ENCODE assay signal across 9 mouse cellular contexts in genomic region chr11:113863408-113863807, GRCm38 (mm10).
DNase-seq lines count a peak whose midpoint lies in the region; TF ChIP-seq lines count a peak whose summit lies in the region.
"Had no signal": no experiment of that assay in that cellular context is flagged by ENCODE, and none has a peak within 500 bp of the region (broad histone marks: within the 10 kb centered on the region; RNA-seq: fewer than 3 reads in every experiment).

No protein-coding gene starts in this region.

- H3K9me3 ChIP-seq in embryonic facial prominence, embryonic 10.5 days, result no peaks in the 10 kb centered on the region
- H3K9me3 ChIP-seq: neural tube, embryonic 12.5 days had no signal

- no peak overlapping the region for H3K27ac ChIP-seq in heart, adult 2 months
- no peak overlapping the region for H3K27ac ChIP-seq in embryonic facial prominence, embryonic 10.5 days (replicated peaks)
- H3K27ac ChIP-seq in spleen, adult 2 months (ENCODE audit: insufficient read depth, low read length), result no peak overlapping the region
- H3K27ac ChIP-seq: neural tube, embryonic 12.5 days had no signal

- no peaks in the 10 kb centered on the region for H3K4me1 ChIP-seq in heart, adult 2 months (ENCODE audit: control insufficient read depth, insufficient read depth, low read length)
- peaks cover 6% of the 10 kb centered on the region for H3K4me1 ChIP-seq in embryonic facial prominence, embryonic 10.5 days
- no peaks in the 10 kb centered on the region for H3K4me1 ChIP-seq in spleen, adult 2 months (ENCODE audit: control insufficient read depth, insufficient read depth, insufficient read length)

- H3K36me3 ChIP-seq in heart, adult 2 months (ENCODE audit: control insufficient read depth, insufficient read depth, low read length), result no peaks in the 10 kb centered on the region
- no peaks in the 10 kb centered on the region; the same call in 1 of the 2 replicates for H3K36me3 ChIP-seq in embryonic facial prominence, embryonic 10.5 days (replicated peaks)
- H3K36me3 ChIP-seq in spleen, adult 2 months (ENCODE audit: control insufficient read depth, insufficient read depth, low read length), result no peaks in the 10 kb centered on the region

- WGBS in heart, adult 2 months, result 68% methylated on average over 5 of the region's 5 CpGs
- 73% methylated on average over 5 of the region's 5 CpGs for WGBS in embryonic facial prominence, embryonic 10.5 days
- 68% methylated on average over 5 of the region's 5 CpGs for WGBS in spleen, adult 2 months

- no peak overlapping the region for H3K9ac ChIP-seq in heart, adult 2 months (ENCODE audit: low read depth, low read length)
- H3K9ac ChIP-seq: neural tube, embryonic 12.5 days had no signal

- peak in 1 of 2 experiments; percentile 25 for DNase-seq in heart, adult 2 months
- no peak for DNase-seq in heart, adult 11 months
- peak; percentile 58 for DNase-seq in right cerebral cortex, postnatal 4 days
- DNase-seq in right cerebral cortex, postnatal 36 days (ENCODE audit: low spot score in 2 of 2), result no peak
- DNase-seq in embryonic facial prominence, embryonic 10.5 days (ENCODE audit: low spot score), result peak; percentile 48
- DNase-seq in spleen, adult 2 months (ENCODE audit: low read depth in 1 of 2, low spot score in 2 of 2), result no peak
- DNase-seq in cerebellum, adult 9-10 months, result no peak
- no peak for DNase-seq in gastrocnemius, adult 18-20 months (ENCODE audit: low spot score)

- intact Hi-C loops in heart, adult 2 months (cut with DNase I), result no loop called here

- no peak overlapping the region for H3K4me3 ChIP-seq in heart, adult 2 months
- H3K4me3 ChIP-seq in embryonic facial prominence, embryonic 10.5 days, result no peak overlapping the region
- H3K4me3 ChIP-seq in spleen, adult 2 months (ENCODE audit: extremely low read depth, insufficient read depth, insufficient read length), result no peak overlapping the region
- H3K4me3 ChIP-seq: neural tube, embryonic 12.5 days had no signal

- no peaks in the 10 kb centered on the region for H3K79me2 ChIP-seq in heart, adult 2 months (replicated peaks; ENCODE audit: control insufficient read depth, insufficient read depth, low read length)

- no peaks in the 10 kb centered on the region for H3K27me3 ChIP-seq in heart, adult 2 months (ENCODE audit: control insufficient read depth, insufficient read depth, low read length)
- no peaks in the 10 kb centered on the region for H3K27me3 ChIP-seq in embryonic facial prominence, embryonic 10.5 days (replicated peaks; ENCODE audit: low read depth, poor library complexity, severe bottlenecking)
- no peaks in the 10 kb centered on the region for H3K27me3 ChIP-seq in spleen, adult 2 months (ENCODE audit: control insufficient read depth, insufficient read depth, low read length)
- H3K27me3 ChIP-seq: neural tube, embryonic 12.5 days had no signal

- TF ChIP-seq EP300 in heart, adult 2 months (IDR thresholded peaks at IDR 0.05; ENCODE audit: insufficient read depth, low read depth, low read length), result no peak

- TF ChIP-seq CTCF in heart, adult 2 months (IDR thresholded peaks at IDR 0.05), result peak; percentile 58
- TF ChIP-seq CTCF in spleen, adult 2 months (IDR thresholded peaks at IDR 0.05; ENCODE audit: extremely low read depth, insufficient read depth, insufficient read length, insufficient replicate concordance), result peak; percentile 36; the same call in 1 of the 2 replicates

- no peak for TF ChIP-seq POLR2A in heart, adult 2 months (IDR thresholded peaks at IDR 0.05; ENCODE audit: insufficient read depth, low read depth, low read length)
- TF ChIP-seq POLR2A in spleen, adult 2 months (IDR thresholded peaks at IDR 0.05; ENCODE audit: low read depth, low read length), result no peak

Comparison
In these comparisons a context has a peak if more than half of its experiments do, and no peak if none do; other contexts are left out.
1. DNase-seq: peak in right cerebral cortex, postnatal 4 days (single experiment) and embryonic facial prominence, embryonic 10.5 days (single experiment); none in heart, adult 11 months (single experiment), right cerebral cortex, postnatal 36 days (0 of 2), spleen, adult 2 months (0 of 2), cerebellum, adult 9-10 months (single experiment) and gastrocnemius, adult 18-20 months (single experiment).